14 mouse cellular contexts compared by ENCODE assay signal in genomic region chr10:8910237-8910990, GRCm38 (mm10). TPM values are rescaled to one million over a fixed set of nuclear protein-coding genes. Genes with fewer than 3 reads are reported as not detected.
DNase-seq lines count a peak whose midpoint lies in the region; ATAC-seq and TF ChIP-seq lines count a peak whose summit lies in the region.
"Had no signal": no experiment of that assay in that cellular context is flagged by ENCODE, and none has a peak within 500 bp of the region (broad histone marks: within the 10 kb centered on the region; RNA-seq: fewer than 3 reads in every experiment).

No protein-coding gene starts in this region.

- WGBS in kidney, postnatal 0 days: 35% methylated on average over 16 of the region's 16 CpGs
- 85% methylated on average over 16 of the region's 16 CpGs for WGBS in embryonic facial prominence, embryonic 10.5 days
- 87% methylated on average over 16 of the region's 16 CpGs for WGBS in forebrain, embryonic 12.5 days

- no peaks in the 10 kb centered on the region for H3K9me3 ChIP-seq in kidney, postnatal 0 days (replicated peaks; ENCODE audit: low read length)
- H3K9me3 ChIP-seq in embryonic facial prominence, embryonic 10.5 days: no peaks in the 10 kb centered on the region
- no peaks in the 10 kb centered on the region for H3K9me3 ChIP-seq in forebrain, embryonic 12.5 days
- H3K9me3 ChIP-seq: liver, embryonic 15.5 days had no signal

- peak; percentile 35 for DNase-seq in gastrocnemius, adult 2 months
- no peak for DNase-seq in gastrocnemius, postnatal 4 days (ENCODE audit: low spot score in 2 of 2)
- DNase-seq in kidney, postnatal 0 days (ENCODE audit: low spot score): peak; percentile 76
- DNase-seq in kidney, postnatal 14 days: no peak
- no peak for DNase-seq in embryonic facial prominence, embryonic 10.5 days (ENCODE audit: low spot score)
- DNase-seq in lung, postnatal 36 days: peak; percentile 24
- no peak for DNase-seq in left cerebral cortex, postnatal 4 days
- DNase-seq: adrenal gland, postnatal 25 days; B cell, adult 2 months; midbrain, embryonic 14.5 days had no signal

- ATAC-seq in kidney, postnatal 0 days (replicated peaks; ENCODE audit: low FRiP score, low read depth): no peak
- no peak for ATAC-seq in forebrain, embryonic 12.5 days (ENCODE audit: low FRiP score)
- ATAC-seq: inflammation-experienced regulatory T-cells, adult 6 months had no signal

- intact Hi-C loops in gastrocnemius, adult 2 months (cut with DNase I): no loop called here
- intact Hi-C loops in left cerebral cortex, postnatal 4 days (cut with DNase I): no loop called here

- H3K27me3 ChIP-seq in kidney, postnatal 0 days (ENCODE audit: insufficient read depth, low read length): no peaks in the 10 kb centered on the region
- H3K27me3 ChIP-seq in embryonic facial prominence, embryonic 10.5 days (replicated peaks; ENCODE audit: low read depth, poor library complexity, severe bottlenecking): no peaks in the 10 kb centered on the region
- no peaks in the 10 kb centered on the region for H3K27me3 ChIP-seq in forebrain, embryonic 12.5 days
- H3K27me3 ChIP-seq: liver, embryonic 15.5 days had no signal

- no peak overlapping the region for H3K9ac ChIP-seq in kidney, postnatal 0 days (ENCODE audit: low read depth, low read length)
- no peak overlapping the region for H3K9ac ChIP-seq in forebrain, embryonic 12.5 days
- H3K9ac ChIP-seq: liver, embryonic 15.5 days had no signal

- H3K4me3 ChIP-seq in gastrocnemius, adult 2 months: peak overlapping the region; percentile 47
- no peak overlapping the region for H3K4me3 ChIP-seq in kidney, postnatal 0 days (replicated peaks; ENCODE audit: low read depth, low read length)
- H3K4me3 ChIP-seq in embryonic facial prominence, embryonic 10.5 days: no peak overlapping the region
- H3K4me3 ChIP-seq in forebrain, embryonic 12.5 days (replicated peaks): no peak overlapping the region
- H3K4me3 ChIP-seq: erythroblast, embryonic 14.5 days; liver, embryonic 15.5 days had no signal

- no peak overlapping the region for H3K4me2 ChIP-seq in kidney, postnatal 0 days (ENCODE audit: low read length)
- no peak overlapping the region for H3K4me2 ChIP-seq in forebrain, embryonic 12.5 days
- H3K4me2 ChIP-seq: liver, embryonic 15.5 days had no signal

- no peaks in the 10 kb centered on the region for H3K36me3 ChIP-seq in kidney, postnatal 0 days (ENCODE audit: insufficient read depth, low read length)
- H3K36me3 ChIP-seq in embryonic facial prominence, embryonic 10.5 days (replicated peaks): no peaks in the 10 kb centered on the region
- H3K36me3 ChIP-seq in forebrain, embryonic 12.5 days (replicated peaks): no peaks in the 10 kb centered on the region
- H3K36me3 ChIP-seq: liver, embryonic 15.5 days had no signal

- no peak for TF ChIP-seq CTCF in gastrocnemius, adult 2 months (IDR thresholded peaks at IDR 0.05)
- no peak for TF ChIP-seq CTCF in kidney, postnatal 0 days (IDR thresholded peaks at IDR 0.05; ENCODE audit: low read depth)

- peaks cover 6% of the 10 kb centered on the region; the same call in 1 of the 2 replicates for H3K4me1 ChIP-seq in kidney, postnatal 0 days (replicated peaks; ENCODE audit: insufficient read depth, low read length)
- H3K4me1 ChIP-seq in embryonic facial prominence, embryonic 10.5 days: no peaks in the 10 kb centered on the region
- no peaks in the 10 kb centered on the region for H3K4me1 ChIP-seq in forebrain, embryonic 12.5 days
- H3K4me1 ChIP-seq: liver, embryonic 15.5 days had no signal

- peak overlapping the region; percentile 66 for H3K27ac ChIP-seq in gastrocnemius, adult 2 months
- no peak overlapping the region for H3K27ac ChIP-seq in kidney, postnatal 0 days
- H3K27ac ChIP-seq in embryonic facial prominence, embryonic 10.5 days (replicated peaks): 0 out of 2 replicates have a peak overlapping the region, but pooled peaks have one; percentile 10
- H3K27ac ChIP-seq in forebrain, embryonic 12.5 days: no peak overlapping the region
- H3K27ac ChIP-seq: liver, embryonic 15.5 days had no signal

RNA-seq across cellular contexts. Expression of gene Sash1, which starts 24.5 kb away (rescaled TPM):
- 10 to 100 TPM; 10.6 to 17.9 TPM for total RNA-seq in gastrocnemius, adult 2 months (2021)
- 10 to 100 TPM; 61.2 to 71.6 TPM for total RNA-seq in gastrocnemius, postnatal 4 days (2021)
- 5.5 and 5.9 TPM in 2 replicates for polyA plus RNA-seq in kidney, postnatal 0 days (2015; fragmentation: Nextera tagmentation; extraction: Ambion mirVana)
- 4.1 and 4.2 TPM in 2 replicates for polyA plus RNA-seq in embryonic facial prominence, embryonic 10.5 days (2016; fragmentation: Nextera tagmentation; extraction: Ambion mirVana)
- 3.0 and 4.6 TPM in 2 replicates for polyA plus RNA-seq in forebrain, embryonic 12.5 days (2016; fragmentation: Nextera tagmentation; extraction: Ambion mirVana)
- total RNA-seq in left cerebral cortex, postnatal 4 days (2021): 10 to 100 TPM; 43.6 to 49.2 TPM

Comparison
In these comparisons a context has a peak if more than half of its experiments do, and no peak if none do; other contexts are left out.
1. DNase-seq: peak in gastrocnemius, adult 2 months (single experiment), kidney, postnatal 0 days (single experiment) and lung, postnatal 36 days (single experiment); none in gastrocnemius, postnatal 4 days (0 of 2), kidney, postnatal 14 days (single experiment), embryonic facial prominence, embryonic 10.5 days (single experiment) and left cerebral cortex, postnatal 4 days (single experiment).
2. H3K27ac ChIP-seq: peak in gastrocnemius, adult 2 months (single experiment) and embryonic facial prominence, embryonic 10.5 days (single experiment); none in kidney, postnatal 0 days (single experiment) and forebrain, embryonic 12.5 days (single experiment).